Mouse (Mus musculus) cerebellum, adult 2 months (tissue): ENCODE data around the gene Rhod. TPM values are rescaled to one million over a fixed set of nuclear protein-coding genes. Genes with fewer than 3 reads are reported as not detected.

Experiments
- DNase-seq, 2 experiments: peaks; one replicate each; pipeline ENCODE4 v3.0.0; 2021
- H3K27ac ChIP-seq: fragments of 200-500 bp; 2 replicates; pipeline ENCODE4 v1.5.1; 2012; ENCODE audit warnings: low read length, control low read depth, inconsistent platforms; ENCODE audit not compliant: insufficient read depth
- H3K27me3 ChIP-seq: fragments of 200-500 bp; 2 replicates; pipeline ENCODE4 v1.6.1; 2012; ENCODE audit warnings: inconsistent platforms, mild to moderate bottlenecking, low read length, moderate library complexity; ENCODE audit not compliant: control insufficient read depth, insufficient read depth
- H3K4me1 ChIP-seq: fragments of 200-500 bp; 2 replicates; pipeline ENCODE4 v1.6.1; 2011; ENCODE audit warnings: low read length; ENCODE audit not compliant: control insufficient read depth, insufficient read depth
- H3K4me3 ChIP-seq: fragments of 200-500 bp; replicated peaks from 2 replicates; pipeline ENCODE3; 2011; ENCODE audit warnings: mild to moderate bottlenecking, low read depth, low read length, control low read depth; ENCODE audit not compliant: insufficient read depth
- CTCF ChIP-seq: fragments of 200-500 bp; IDR thresholded peaks from 2 replicates; pipeline ENCODE4 v1.5.1; 2011; ENCODE audit warnings: low read depth, mild to moderate bottlenecking, control low read depth, low read length, moderate library complexity, borderline replicate concordance; ENCODE audit not compliant: insufficient read depth
- POLR2A ChIP-seq: fragments of 200-500 bp; IDR thresholded peaks from 2 replicates; pipeline ENCODE4 v1.6.1; 2011; ENCODE audit warnings: low read length, control low read depth, borderline replicate concordance; ENCODE audit not compliant: insufficient read depth
- WGBS: fragments of 180-500 bp; shearing (Covaris S2); methylation state at CpG from one replicate; pipeline ENCODE4 v1.1.7; 2018; 5-methylcytosine and 5-hydroxymethylcytosine counted together
- polyA plus RNA-seq: library from polyadenylated mRNA; depleted of rRNA; stranded (reverse); fragments of >200 nt; gene quantifications from 2 replicates; pipeline ENCODE4 v1.2.3, GENCODE M21; 2012; rRNA removed

Rhod gene
- 9.9 and 10.5 TPM in 2 replicates for polyA plus RNA-seq

DNA sequence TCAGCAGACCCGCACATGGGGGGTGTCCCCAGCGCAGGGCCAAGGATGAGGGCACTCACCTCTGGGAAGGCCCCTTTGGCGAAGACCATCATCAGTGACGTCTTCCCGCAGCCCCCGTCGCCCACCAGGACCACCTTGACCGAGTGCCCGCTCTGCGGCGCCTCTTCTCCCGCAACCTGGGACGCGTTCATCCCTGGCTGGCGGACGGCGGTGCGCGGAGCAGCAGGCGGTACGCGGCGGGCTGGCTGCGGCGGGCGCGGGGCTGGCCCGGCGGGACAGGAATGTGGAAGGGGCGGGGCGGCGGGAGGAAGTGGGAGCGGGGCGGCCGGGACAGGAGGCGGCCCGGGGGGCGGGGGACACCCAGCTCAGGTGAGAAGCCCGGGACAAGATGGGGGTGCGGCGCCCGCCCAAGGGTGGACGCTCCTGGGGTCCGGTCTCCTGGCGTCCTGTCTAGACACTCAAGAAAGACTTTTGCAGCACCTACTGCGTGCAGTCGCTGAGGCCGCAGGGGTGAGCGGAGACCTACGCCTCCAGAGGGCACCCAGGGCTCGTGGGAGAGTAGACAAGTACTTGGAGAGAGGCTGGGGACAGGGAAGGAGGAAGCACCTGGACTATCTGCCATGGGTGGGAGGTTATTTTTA, at the start of gene Rhod:
Gene Rhod, minus strand, starts transcription at position 272 of the 641 bp plus-strand sequence.
- Histone ChIP-seq H3K27ac (no peak within 1 kb of the TSS), H3K27me3 (no peaks in the 10 kb centered on the region), H3K4me3 (peak within 1 kb of the TSS; percentile 40), H3K4me1 (peaks cover 6% of the 10 kb centered on the region; the same call in 1 of the 2 replicates)
- 2% methylated on average over 51 of the region's 51 CpGs for WGBS
- TF ChIP-seq CTCF (no peak), POLR2A (no peak)
- peak in 1 of 2 experiments; percentile 34 for DNase-seq

DNA sequence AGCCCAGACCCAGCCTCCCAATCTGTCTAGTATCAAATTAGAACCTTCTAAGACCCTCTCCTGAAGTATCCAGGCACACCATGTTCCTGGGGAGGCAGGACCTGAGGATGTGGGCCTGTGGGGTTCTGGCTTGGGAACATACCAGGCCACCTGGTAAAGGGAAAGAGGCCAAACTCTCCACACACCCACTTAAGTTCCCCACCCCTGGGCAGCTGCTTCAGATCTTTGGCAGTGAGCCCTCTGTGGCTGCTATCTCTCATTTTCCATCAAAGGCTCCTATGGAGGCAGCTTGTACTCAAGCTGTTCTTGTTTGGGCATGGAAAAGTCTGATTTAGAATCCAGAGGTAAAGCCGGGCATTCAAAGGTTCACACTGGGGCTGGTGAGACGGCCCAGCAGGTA, 48.6 kb upstream of the Rhod start:
- Histone ChIP-seq H3K27ac (no peak overlapping the region), H3K4me3 (no peak overlapping the region), H3K4me1 (peaks cover 31% of the 10 kb centered on the region), H3K27me3 (no peaks in the 10 kb centered on the region)
- TF ChIP-seq POLR2A (no peak), CTCF (no peak)
- WGBS: 26% methylated on average over 2 of the region's 2 CpGs
- DNase-seq: no peak

DNA sequence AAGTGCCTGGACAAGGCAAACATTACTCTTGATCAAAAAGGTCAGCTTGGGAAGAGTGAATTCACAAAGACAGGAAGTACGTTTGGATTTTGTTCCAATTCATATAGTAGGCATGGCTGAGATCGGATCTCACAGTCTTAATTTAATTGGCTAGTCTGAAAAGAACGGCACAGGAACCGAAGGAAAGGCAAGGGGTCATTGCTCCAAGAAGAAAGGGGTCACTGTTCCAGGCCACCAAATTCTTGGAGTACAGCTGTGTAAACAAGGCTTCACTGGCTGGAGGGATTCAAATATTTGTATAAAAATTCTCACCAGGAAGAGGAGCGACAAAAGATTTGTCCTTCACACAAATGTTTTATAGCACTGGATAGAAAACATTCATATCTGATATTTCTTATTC, 45.8 kb upstream of the Rhod start:
- Histone ChIP-seq H3K27me3 (no peaks in the 10 kb centered on the region), H3K4me1 (peaks cover 33% of the 10 kb centered on the region), H3K27ac (no peak overlapping the region), H3K4me3 (no peak overlapping the region)
- no peak for TF ChIP-seq CTCF
- TF ChIP-seq POLR2A: no peak
- 86% methylated on average over 5 of the region's 5 CpGs for WGBS
- DNase-seq: no peak

- H3K27ac ChIP-seq: peak overlapping the region; percentile 75
- 28% methylated on average over 3 of the region's 3 CpGs for WGBS
These were observed 43.1 kb upstream of the Rhod start for GRCm38 (mm10) chr19:4482111-4482859.

GRCm38 (mm10) chr19:4481326-4481725, 42.1 kb upstream of the Rhod start:
- 15% methylated on average over 4 of the region's 4 CpGs for WGBS
- TF ChIP-seq POLR2A (no peak), CTCF (no peak)
- Histone ChIP-seq H3K4me1 (peaks cover 43% of the 10 kb centered on the region), H3K27ac (no peak overlapping the region; the same call in 1 of the 2 replicates), H3K27me3 (no peaks in the 10 kb centered on the region), H3K4me3 (no peak overlapping the region)
- DNase-seq: peak; percentile 62 to 78

More at GRCm38 (mm10) chr19:4482111-4482859, 43.1 kb upstream of the Rhod start:
- Histone ChIP-seq H3K4me1 (peaks cover 43% of the 10 kb centered on the region), H3K27me3 (no peaks in the 10 kb centered on the region), H3K4me3 (no peak overlapping the region)
- peak; percentile 61 to 73 for DNase-seq
- no peak for TF ChIP-seq CTCF
- no peak for TF ChIP-seq POLR2A

GRCm38 (mm10) chr19:4480041-4480440, 40.8 kb upstream of the Rhod start:
- H3K27me3 ChIP-seq: no peaks in the 10 kb centered on the region
- TF ChIP-seq POLR2A (no peak), CTCF (no peak)
- H3K4me1 ChIP-seq: peaks cover 43% of the 10 kb centered on the region
- peak; percentile 80 to 88 for DNase-seq
- peak overlapping the region; percentile 94 for H3K27ac ChIP-seq
- WGBS: 16% methylated on average over 2 of the region's 2 CpGs
- H3K4me3 ChIP-seq: no peak overlapping the region

DNA sequence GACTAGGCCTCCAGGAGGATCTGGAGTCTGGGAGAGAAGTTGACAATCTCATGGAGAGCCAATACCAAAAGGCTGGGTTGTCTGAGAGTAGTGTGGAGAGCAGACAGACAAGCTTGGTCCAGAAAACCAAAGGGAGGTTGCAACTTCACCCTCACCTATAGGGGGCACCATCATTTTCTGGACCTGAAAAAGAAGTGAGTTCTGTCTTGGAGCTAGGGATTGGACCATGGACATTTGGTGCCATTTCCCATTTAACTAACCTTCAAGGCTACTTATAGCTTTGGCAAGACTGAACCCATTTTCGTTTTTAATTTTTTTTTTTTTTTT, 38.9 kb upstream of the Rhod start:
- 13% methylated on average over 1 of the region's 1 CpGs for WGBS
- Histone ChIP-seq H3K27ac (peak overlapping the region; percentile 81), H3K4me3 (no peak overlapping the region), H3K4me1 (peaks cover 48% of the 10 kb centered on the region), H3K27me3 (no peaks in the 10 kb centered on the region)
- TF ChIP-seq CTCF: peak; percentile 50; the same call in 1 of the 2 replicates
- TF ChIP-seq POLR2A: no peak
- DNase-seq: no peak
